In genomic region chr13:48849155-48849554, GRCm38 (mm10) we compare ENCODE assay signal across 9 mouse cellular contexts. TPM values are rescaled to one million over a fixed set of nuclear protein-coding genes. Genes with fewer than 3 reads are reported as not detected.
DNase-seq lines count a peak whose midpoint lies in the region; ATAC-seq and TF ChIP-seq lines count a peak whose summit lies in the region.
"Had no signal": no experiment of that assay in that cellular context is flagged by ENCODE, and none has a peak within 500 bp of the region (broad histone marks: within the 10 kb centered on the region; RNA-seq: fewer than 3 reads in every experiment).

No protein-coding gene starts in this region.

- no peak overlapping the region for H3K4me3 ChIP-seq in intestine, embryonic 16.5 days (ENCODE audit: low read length)
- H3K4me3 ChIP-seq in intestine, postnatal 0 days (ENCODE audit: low read depth, low read length), result no peak overlapping the region
- H3K4me3 ChIP-seq: myocyte had no signal

- H3K27ac ChIP-seq in intestine, embryonic 16.5 days (ENCODE audit: low read length), result 0 out of 2 replicates have a peak overlapping the region, but pooled peaks have one; percentile 8
- no peak overlapping the region for H3K27ac ChIP-seq in intestine, postnatal 0 days (ENCODE audit: low read depth, low read length)

- peaks cover 45% of the 10 kb centered on the region for H3K4me1 ChIP-seq in intestine, embryonic 16.5 days (ENCODE audit: control insufficient read depth, insufficient read depth, low read length)
- H3K4me1 ChIP-seq in intestine, postnatal 0 days (replicated peaks; ENCODE audit: control insufficient read depth, insufficient read depth, low read length), result peaks cover 18% of the 10 kb centered on the region; the same call in 1 of the 2 replicates

- 35% methylated on average over 3 of the region's 3 CpGs for WGBS in intestine, embryonic 16.5 days
- WGBS in intestine, postnatal 0 days, result 29% methylated on average over 3 of the region's 3 CpGs

- H3K4me2 ChIP-seq in intestine, embryonic 16.5 days (ENCODE audit: low read depth, low read length), result no peak overlapping the region
- no peak overlapping the region for H3K4me2 ChIP-seq in intestine, postnatal 0 days (replicated peaks; ENCODE audit: low read depth)

- H3K9me3 ChIP-seq in intestine, embryonic 16.5 days (ENCODE audit: control insufficient read depth, low read length), result no peaks in the 10 kb centered on the region
- no peaks in the 10 kb centered on the region for H3K9me3 ChIP-seq in intestine, postnatal 0 days (ENCODE audit: control insufficient read depth)

- peak; percentile 56 for DNase-seq in NIH3T3 (ENCODE audit: low read depth)
- peak; percentile 50 for DNase-seq in cerebellum, adult 8-10 months
- peak; percentile 58 to 75 for DNase-seq in kidney, postnatal 36 days
- DNase-seq in embryo, embryonic 11 days, result no peak
- no peak for DNase-seq in urinary bladder, postnatal 36 days (ENCODE audit: low spot score in 2 of 2)

- no peaks in the 10 kb centered on the region for H3K27me3 ChIP-seq in intestine, embryonic 16.5 days (replicated peaks; ENCODE audit: control insufficient read depth, insufficient read depth, low read length)
- H3K27me3 ChIP-seq in intestine, postnatal 0 days (replicated peaks; ENCODE audit: control insufficient read depth, insufficient read depth, low read length), result no peaks in the 10 kb centered on the region

- no peak for TF ChIP-seq CTCF in intestine, postnatal 0 days (IDR thresholded peaks at IDR 0.05; ENCODE audit: low read depth)

- no peak for ATAC-seq in intestine, embryonic 16.5 days
- no peak for ATAC-seq in intestine, postnatal 0 days
- no peak for ATAC-seq in monocyte, adult 5-6 weeks (replicated peaks; ENCODE audit: insufficient number of reproducible peaks, low FRiP score, low TSS enrichment, poor library complexity, severe bottlenecking)

- H3K36me3 ChIP-seq in intestine, embryonic 16.5 days (ENCODE audit: control insufficient read depth, insufficient read depth, low read length), result no peaks in the 10 kb centered on the region
- no peaks in the 10 kb centered on the region for H3K36me3 ChIP-seq in intestine, postnatal 0 days (ENCODE audit: control insufficient read depth, insufficient read depth)

- H3K9ac ChIP-seq in intestine, embryonic 16.5 days (ENCODE audit: low read depth, low read length), result 0 out of 2 replicates have a peak overlapping the region, but pooled peaks have one; percentile 13
- no peak overlapping the region for H3K9ac ChIP-seq in intestine, postnatal 0 days (ENCODE audit: low read depth, low read length)

RNA-seq across cellular contexts. Expression of gene Phf2, which starts 21.8 kb away (rescaled TPM):
- 3.9 and 4.5 TPM in 2 replicates for polyA plus RNA-seq in intestine, embryonic 16.5 days (2015; fragmentation: Nextera tagmentation; extraction: Ambion mirVana)
- polyA plus RNA-seq in intestine, postnatal 0 days (2015; fragmentation: Nextera tagmentation; extraction: Ambion mirVana), result 3.5 and 3.6 TPM in 2 replicates
- 10.0 to 17.8 TPM (median 13.7 TPM) in 3 replicates for total RNA-seq in monocyte, adult 5-6 weeks (2017)

Comparison
In these comparisons a context has a peak if more than half of its experiments do, and no peak if none do; other contexts are left out.
1. DNase-seq: peak in NIH3T3 (single experiment), cerebellum, adult 8-10 months (single experiment) and kidney, postnatal 36 days (2 of 2); none in embryo, embryonic 11 days (single experiment) and urinary bladder, postnatal 36 days (0 of 2).